Mouse (Mus musculus) cerebellum, postnatal 10 days (tissue): Measurements from ENCODE around the gene Gm28827.
"Not testable (repeated sequence)": the region's sequence is repeated elsewhere in the genome, so short reads cannot be mapped to it uniquely, and the experiment has no call there.

ENCODE experiments used
- DNase-seq, 2 experiments: peaks; one replicate each; pipeline ENCODE4 v3.0.0; 2021; ENCODE audit warnings: mixed read lengths in 2 of 2

The Gm28827 gene

DNA sequence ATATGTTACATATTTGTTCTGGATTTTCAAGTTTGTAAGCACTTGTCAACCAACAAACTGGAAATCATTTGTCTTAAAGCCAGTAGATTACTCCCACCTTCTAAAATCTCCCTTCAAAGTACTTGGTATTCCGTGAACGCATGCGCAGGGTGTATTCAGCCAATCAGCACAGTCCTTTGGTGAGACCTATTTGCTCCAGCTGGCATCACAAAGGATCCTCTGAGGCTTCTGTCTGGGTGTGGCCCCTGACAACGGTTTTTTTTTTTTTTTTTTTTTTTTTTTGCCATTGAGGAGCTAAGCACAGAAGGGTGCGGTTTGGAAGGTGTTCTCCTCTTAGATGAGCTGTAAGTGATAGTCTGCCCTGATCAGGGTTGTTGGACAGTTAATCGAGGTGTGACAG, at the start of gene Gm28827:
TSS of gene Gm28827 (plus strand) at position 301 of the 400 bp plus-strand sequence.
- not testable (repeated sequence) for DNase-seq
